Mouse (Mus musculus) kidney, embryonic 16.5 days (tissue): ENCODE measurements around the gene Tcf7l2. TPM values are rescaled to one million over a fixed set of nuclear protein-coding genes. Genes with fewer than 3 reads are reported as not detected.
A peak's percentile ranks its signal among the peaks of the same experiment; 100 is the strongest.

Experiments used
- ATAC-seq: fragments of 200-750 bp; cut with Nextera tagmentation; 2 replicates; pipeline ENCODE4 v1.8.0; 2017; ENCODE audit warnings: moderate TSS enrichment; ENCODE audit not compliant: low FRiP score, low TSS enrichment
- H3K27ac ChIP-seq: fragments of 300-500 bp; sonication (generic); 2 replicates; pipeline ENCODE4 v1.5.1; 2014; ENCODE audit warnings: low read length
- H3K27me3 ChIP-seq: fragments of 300-500 bp; sonication (generic); 2 replicates; pipeline ENCODE4 v1.6.1; 2014; ENCODE audit warnings: low read length, control low read depth, mixed read lengths; ENCODE audit not compliant: insufficient read depth
- H3K36me3 ChIP-seq: fragments of 300-500 bp; sonication (generic); 2 replicates; pipeline ENCODE4 v1.6.1; 2014; ENCODE audit warnings: low read length, control low read depth, mixed read lengths; ENCODE audit not compliant: insufficient read depth
- H3K4me1 ChIP-seq: fragments of 300-500 bp; sonication (generic); 2 replicates; pipeline ENCODE4 v1.6.1; 2014; ENCODE audit warnings: low read length, control low read depth, mixed read lengths; ENCODE audit not compliant: insufficient read depth
- H3K4me2 ChIP-seq: fragments of 300-500 bp; sonication (generic); replicated peaks from 2 replicates; pipeline ENCODE4 v1.6.1; 2014; ENCODE audit warnings: low read depth, low read length
- H3K4me3 ChIP-seq: fragments of 300-500 bp; sonication (generic); 2 replicates; pipeline ENCODE4 v1.5.1; 2014; ENCODE audit warnings: mild to moderate bottlenecking, low read length
- H3K9ac ChIP-seq: fragments of 300-500 bp; sonication (generic); replicated peaks from 2 replicates; pipeline ENCODE4 v1.6.1; 2014; ENCODE audit warnings: low read length
- H3K9me3 ChIP-seq: fragments of 300-500 bp; sonication (generic); 2 replicates; pipeline ENCODE4 v1.6.1; 2016; ENCODE audit warnings: low read length, control low read depth
- WGBS: fragments of 180-500 bp; shearing (Covaris S2); extraction: QIAGEN DNeasy Blood & Tissue Kit; methylation state at CpG from one replicate; pipeline ENCODE4 v1.1.7; 2014; 5-methylcytosine and 5-hydroxymethylcytosine counted together
- polyA plus RNA-seq: library from polyadenylated mRNA; unstranded; fragments of >200 nt; fragmentation: Nextera tagmentation; extraction: Ambion mirVana; gene quantifications from 2 replicates; pipeline ENCODE4 v1.2.1, GENCODE M21; 2015

Gene Tcf7l2
- polyA plus RNA-seq, 1 experiment from 2014 or later, result 50.1 TPM

GRCm38 (mm10) chr19:55794194-55794945 is 52.8 kb downstream of the Tcf7l2 start:
- H3K4me3 ChIP-seq, result no peak overlapping the region

GRCm38 (mm10) chr19:55794946-55795340 is 53.3 kb downstream of the Tcf7l2 start:
- Histone ChIP-seq H3K4me2 (no peak overlapping the region), H3K27ac (peak overlapping the region; percentile 44), H3K4me1 (peaks cover 51% of the 10 kb centered on the region), H3K27me3 (no peaks in the 10 kb centered on the region), H3K9ac (no peak overlapping the region), H3K36me3 (no peaks in the 10 kb centered on the region), H3K4me3 (no peak overlapping the region), H3K9me3 (no peaks in the 10 kb centered on the region)
- 71% methylated on average over 5 of the region's 5 CpGs for WGBS
- ATAC-seq, result no peak

More at GRCm38 (mm10) chr19:55794194-55794945, 52.8 kb downstream of the Tcf7l2 start:
- Histone ChIP-seq H3K9ac (no peak overlapping the region), H3K4me2 (no peak overlapping the region), H3K36me3 (no peaks in the 10 kb centered on the region), H3K27ac (peak overlapping the region; percentile 44), H3K9me3 (no peaks in the 10 kb centered on the region), H3K4me1 (peaks cover 57% of the 10 kb centered on the region), H3K27me3 (no peaks in the 10 kb centered on the region)
- no peak for ATAC-seq
- WGBS, result 51% methylated on average over 8 of the region's 8 CpGs

- Histone ChIP-seq H3K27me3 (no peaks in the 10 kb centered on the region), H3K4me1 (peaks cover 49% of the 10 kb centered on the region), H3K27ac (peak overlapping the region; percentile 5; the same call in 1 of the 2 replicates), H3K4me3 (no peak overlapping the region), H3K9ac (no peak overlapping the region), H3K4me2 (no peak overlapping the region), H3K9me3 (no peaks in the 10 kb centered on the region), H3K36me3 (no peaks in the 10 kb centered on the region)
- ATAC-seq, result no peak
- WGBS, result 65% methylated on average over 7 of the region's 7 CpGs
These were observed 53.7 kb downstream of the Tcf7l2 start for GRCm38 (mm10) chr19:55795349-55795748.

GRCm38 (mm10) chr19:55797834-55798233 is 56.2 kb downstream of the Tcf7l2 start:
- Histone ChIP-seq H3K27ac (no peak overlapping the region), H3K36me3 (no peaks in the 10 kb centered on the region), H3K9me3 (no peaks in the 10 kb centered on the region), H3K27me3 (no peaks in the 10 kb centered on the region), H3K4me2 (no peak overlapping the region), H3K9ac (no peak overlapping the region), H3K4me1 (peaks cover 38% of the 10 kb centered on the region), H3K4me3 (no peak overlapping the region)
- 60% methylated on average over 3 of the region's 3 CpGs for WGBS
- ATAC-seq, result peak; percentile 57; the same call in 1 of the 2 replicates

GRCm38 (mm10) chr19:55799411-55799810 is 57.8 kb downstream of the Tcf7l2 start:
- H3K27ac ChIP-seq, result no peak overlapping the region
- no peak overlapping the region for H3K4me3 ChIP-seq
- H3K4me1 ChIP-seq, result peaks cover 31% of the 10 kb centered on the region
- no peak overlapping the region for H3K4me2 ChIP-seq
- H3K9ac ChIP-seq, result no peak overlapping the region
- ATAC-seq, result no peak
- H3K36me3 ChIP-seq, result no peaks in the 10 kb centered on the region
- no peaks in the 10 kb centered on the region for H3K27me3 ChIP-seq
- no peaks in the 10 kb centered on the region for H3K9me3 ChIP-seq

GRCm38 (mm10) chr19:55800059-55800458 is 58.4 kb downstream of the Tcf7l2 start:
- no peak for ATAC-seq
- Histone ChIP-seq H3K4me2 (no peak overlapping the region), H3K36me3 (no peaks in the 10 kb centered on the region), H3K27ac (no peak overlapping the region), H3K27me3 (no peaks in the 10 kb centered on the region), H3K4me3 (no peak overlapping the region), H3K9me3 (no peaks in the 10 kb centered on the region), H3K4me1 (peaks cover 26% of the 10 kb centered on the region), H3K9ac (no peak overlapping the region)
- WGBS, result 95% methylated on average over 4 of the region's 4 CpGs

GRCm38 (mm10) chr19:55803121-55803520 is 61.5 kb downstream of the Tcf7l2 start:
- Histone ChIP-seq H3K4me3 (no peak overlapping the region), H3K27me3 (no peaks in the 10 kb centered on the region), H3K9me3 (no peaks in the 10 kb centered on the region), H3K36me3 (no peaks in the 10 kb centered on the region), H3K27ac (no peak overlapping the region), H3K4me1 (peaks cover 26% of the 10 kb centered on the region), H3K9ac (no peak overlapping the region), H3K4me2 (no peak overlapping the region)
- 58% methylated on average over 1 of the region's 1 CpGs for WGBS
- ATAC-seq, result no peak

- Histone ChIP-seq H3K9me3 (no peaks in the 10 kb centered on the region), H3K27ac (no peak overlapping the region), H3K27me3 (no peaks in the 10 kb centered on the region), H3K4me1 (peaks cover 30% of the 10 kb centered on the region), H3K36me3 (no peaks in the 10 kb centered on the region), H3K9ac (no peak overlapping the region), H3K4me3 (no peak overlapping the region), H3K4me2 (no peak overlapping the region)
- ATAC-seq, result no peak
- WGBS, result 83% methylated on average over 12 of the region's 12 CpGs
These were observed 62.2 kb downstream of the Tcf7l2 start for GRCm38 (mm10) chr19:55803797-55804196.

- Histone ChIP-seq H3K9ac (no peak overlapping the region), H3K27me3 (no peaks in the 10 kb centered on the region), H3K4me1 (peaks cover 30% of the 10 kb centered on the region), H3K36me3 (no peaks in the 10 kb centered on the region), H3K4me3 (no peak overlapping the region), H3K9me3 (no peaks in the 10 kb centered on the region), H3K27ac (no peak overlapping the region), H3K4me2 (no peak overlapping the region)
- WGBS, result 80% methylated on average over 7 of the region's 7 CpGs
- no peak for ATAC-seq
These were observed 63.2 kb downstream of the Tcf7l2 start for GRCm38 (mm10) chr19:55804795-55805194.

- WGBS, result 37% methylated on average over 12 of the region's 12 CpGs
- H3K4me1 ChIP-seq, result peaks cover 30% of the 10 kb centered on the region
- ATAC-seq, result peak; percentile 47
- H3K4me3 ChIP-seq, result no peak overlapping the region
- H3K36me3 ChIP-seq, result no peaks in the 10 kb centered on the region
- H3K27me3 ChIP-seq, result no peaks in the 10 kb centered on the region
- peak overlapping the region; percentile 47 for H3K27ac ChIP-seq
- peak overlapping the region; percentile 24; the same call in 1 of the 2 replicates for H3K4me2 ChIP-seq
- H3K9me3 ChIP-seq, result no peaks in the 10 kb centered on the region
- H3K9ac ChIP-seq, result no peak overlapping the region
These were observed 65.0 kb downstream of the Tcf7l2 start for GRCm38 (mm10) chr19:55806434-55807193.
